In the genomic region with DNA sequence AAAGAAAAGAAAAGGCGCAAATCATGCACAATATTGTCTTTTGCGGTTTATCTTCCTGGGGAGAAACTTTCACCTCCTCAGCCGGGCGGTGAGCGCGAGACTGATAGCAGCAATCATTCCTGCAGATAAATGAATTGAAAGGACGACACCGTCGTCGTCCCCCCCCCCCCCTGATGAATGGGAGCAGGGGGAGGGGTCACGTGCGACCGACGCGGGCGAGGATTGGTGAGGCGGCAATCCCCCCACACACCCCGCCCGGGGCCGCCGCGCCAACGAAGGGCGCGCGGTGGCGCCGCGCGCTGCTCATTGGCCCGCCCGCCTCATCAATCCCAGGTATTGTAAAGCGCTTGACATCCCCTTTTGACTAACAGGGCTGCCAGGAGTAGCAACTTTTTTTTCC, we compare ENCODE assay signal across 8 mouse cellular contexts. TPM values are rescaled to one million over a fixed set of nuclear protein-coding genes. Genes with fewer than 3 reads are reported as not detected.
DNase-seq lines count a peak whose midpoint lies in the region; ATAC-seq and TF ChIP-seq lines count a peak whose summit lies in the region.

A gene (minus strand): TSS at position 147 of the 400 bp plus-strand sequence.

- no peak for TF ChIP-seq POLR2A in thymus, adult 2 months (IDR thresholded peaks at IDR 0.05; ENCODE audit: control insufficient read depth, extremely low read depth, insufficient read depth, low read length, poor library complexity)

- H3K36me3 ChIP-seq in forebrain, embryonic 15.5 days: no peaks in the 10 kb centered on the region
- H3K36me3 ChIP-seq in liver, embryonic 14.5 days (replicated peaks; ENCODE audit: control insufficient read depth, insufficient read depth, low read depth): no peaks in the 10 kb centered on the region
- H3K36me3 ChIP-seq in thymus, adult 2 months (ENCODE audit: control insufficient read depth, insufficient read depth, low read length): no peaks in the 10 kb centered on the region

- peak within 1 kb of the TSS; percentile 59 for H3K27ac ChIP-seq in layer of hippocampus, adult 2 months
- peak within 1 kb of the TSS; percentile 90 for H3K27ac ChIP-seq in forebrain, embryonic 15.5 days (replicated peaks)
- H3K27ac ChIP-seq in liver, embryonic 14.5 days: no peak within 1 kb of the TSS
- H3K27ac ChIP-seq in thymus, adult 2 months (ENCODE audit: control insufficient read depth, insufficient read depth, low read length): no peak within 1 kb of the TSS

- H3K27me3 ChIP-seq in forebrain, embryonic 15.5 days: peaks cover 37% of the 10 kb centered on the region
- peaks cover 94% of the 10 kb centered on the region for H3K27me3 ChIP-seq in liver, embryonic 14.5 days (ENCODE audit: control insufficient read depth, insufficient read depth, low read length)
- peaks cover 22% of the 10 kb centered on the region; the same call in 1 of the 2 replicates for H3K27me3 ChIP-seq in thymus, adult 2 months (ENCODE audit: control insufficient read depth, insufficient read depth, low read length)

- H3K4me2 ChIP-seq in forebrain, embryonic 15.5 days (replicated peaks): peak within 1 kb of the TSS; percentile 52
- peak within 1 kb of the TSS; percentile 22; the same call in 1 of the 2 replicates for H3K4me2 ChIP-seq in liver, embryonic 14.5 days (ENCODE audit: low read depth)

- no peak for TF ChIP-seq EP300 in liver, embryonic 14.5 days (IDR thresholded peaks at IDR 0.05; ENCODE audit: low read depth)

- H3K4me3 ChIP-seq in layer of hippocampus, adult 2 months: peak within 1 kb of the TSS; percentile 49
- peak within 1 kb of the TSS; percentile 54 for H3K4me3 ChIP-seq in forebrain, embryonic 15.5 days
- 0 out of 4 replicates have a peak within 1 kb of the TSS, but pooled peaks of 1 of the 2 experiments have one; percentile 10 for H3K4me3 ChIP-seq in liver, embryonic 14.5 days (ENCODE audit: insufficient read depth in 1 of 2, low read depth in 2 of 2, low read length in 2 of 2)
- H3K4me3 ChIP-seq in thymus, adult 2 months (ENCODE audit: control insufficient read depth, insufficient read depth, low read length): no peak within 1 kb of the TSS

- peak; percentile 87 for ATAC-seq in forebrain, embryonic 15.5 days (replicated peaks)
- ATAC-seq in liver, embryonic 14.5 days (ENCODE audit: insufficient read depth): no peak

- H3K9me3 ChIP-seq in forebrain, embryonic 15.5 days: no peaks in the 10 kb centered on the region
- H3K9me3 ChIP-seq in liver, embryonic 14.5 days (ENCODE audit: control insufficient read depth, low read length): no peaks in the 10 kb centered on the region

- H3K9ac ChIP-seq in forebrain, embryonic 15.5 days (replicated peaks): peak within 1 kb of the TSS; percentile 69
- H3K9ac ChIP-seq in liver, embryonic 14.5 days (replicated peaks): no peak within 1 kb of the TSS

- no peak for DNase-seq in layer of hippocampus, adult 2 months (ENCODE audit: low spot score in 2 of 2)
- no peak for DNase-seq in layer of hippocampus, adult 11-12 months (ENCODE audit: low spot score)
- peak; percentile 95 for DNase-seq in cerebellum, adult 18-20 months
- DNase-seq in liver, embryonic 14.5 days (ENCODE audit: low read depth in 3 of 3, low spot score in 3 of 3): no peak
- DNase-seq in thymus, adult 2 months: no peak
- DNase-seq in kidney, adult 9 months: no peak
- no peak for DNase-seq in thymus, postnatal 14 days

- H3K4me1 ChIP-seq in forebrain, embryonic 15.5 days: peaks cover 29% of the 10 kb centered on the region
- H3K4me1 ChIP-seq in liver, embryonic 14.5 days (replicated peaks; ENCODE audit: control insufficient read depth in 2 of 2, insufficient read depth in 2 of 2, low read length in 1 of 2): no peaks in the 10 kb centered on the region
- H3K4me1 ChIP-seq in thymus, adult 2 months (replicated peaks; ENCODE audit: control insufficient read depth, insufficient read depth, low read length): peaks cover 5% of the 10 kb centered on the region; the same call in 1 of the 2 replicates

- TF ChIP-seq CTCF in layer of hippocampus, adult 2 months (conservative IDR thresholded peaks at IDR 0.05): no peak; the same call in 1 of the 2 replicates
- TF ChIP-seq CTCF in liver, embryonic 14.5 days (IDR thresholded peaks at IDR 0.05; ENCODE audit: low read depth): no peak
- no peak for TF ChIP-seq CTCF in thymus, adult 2 months (IDR thresholded peaks at IDR 0.05; ENCODE audit: borderline replicate concordance, control insufficient read depth, extremely low read depth, insufficient read depth, low read length, poor library complexity)

- 0% methylated on average over 25 of the region's 33 CpGs for WGBS in forebrain, embryonic 15.5 days
- WGBS in liver, embryonic 14.5 days (ENCODE audit: insufficient replicate concordance): 2% methylated on average over 28 of the region's 33 CpGs
- 8% methylated on average over 33 of the region's 33 CpGs for WGBS in thymus, adult 2 months

RNA-seq across cellular contexts. Expression of the gene that starts here (rescaled TPM):
- total RNA-seq in layer of hippocampus, adult 2 months (2021): 10 to 100 TPM; 12.1 to 18.4 TPM
- polyA plus RNA-seq in forebrain, embryonic 15.5 days (2015; fragmentation: Nextera tagmentation; extraction: Ambion mirVana): 9.6 and 9.8 TPM in 2 replicates
- 0.07 and 0.28 TPM in 2 replicates for polyA plus RNA-seq in liver, embryonic 14.5 days (2012; rRNA removed)
- not detected in 2 replicates for polyA plus RNA-seq in liver, embryonic 14.5 days (2014; fragmentation: Nextera tagmentation; extraction: Ambion mirVana)
- 0.19 and 0.28 TPM in 2 replicates for polyA plus RNA-seq in thymus, adult 2 months (2012; rRNA removed)

Comparison
In these comparisons a context has a peak if more than half of its experiments do, and no peak if none do; other contexts are left out.
1. DNase-seq: peak in cerebellum, adult 18-20 months (2 of 2); none in layer of hippocampus, adult 2 months (0 of 2), layer of hippocampus, adult 11-12 months (single experiment), liver, embryonic 14.5 days (0 of 3), thymus, adult 2 months (single experiment), kidney, adult 9 months (single experiment) and thymus, postnatal 14 days (single experiment).
2. H3K27ac ChIP-seq: peak in layer of hippocampus, adult 2 months (single experiment) and forebrain, embryonic 15.5 days (single experiment); none in liver, embryonic 14.5 days (single experiment) and thymus, adult 2 months (single experiment).